Mouse (Mus musculus): ENCODE results near the gene Dtnb. TPM values are rescaled to one million over a fixed set of nuclear protein-coding genes. Genes with fewer than 3 reads are reported as not detected.

Gene Dtnb
- total RNA-seq (2023), result 10 to 100 TPM; 45.0 to 51.8 TPM

GRCm38 (mm10) chr12:3571787-3572580, at the start of gene Dtnb:
Gene Dtnb (plus strand): TSS chr12:3572381.

GRCm38 (mm10) chr12:3805852-3806251, 233.7 kb downstream of the Dtnb start, which contains the start of gene Dnmt3a:
Gene Dnmt3a (plus strand): TSS chr12:3806007.

Other genes with a start within 250 kb of the Dtnb start
- gene Kif3c, start 207.2 kb upstream of the Dtnb start, total RNA-seq (2023), result 10 to 100 TPM; 10.6 to 11.3 TPM
- 10 to 100 TPM; 75.6 to 75.9 TPM for gene Asxl2, start 145.5 kb upstream of the Dtnb start, total RNA-seq (2023)
- gene Dnmt3a, start 233.6 kb downstream of the Dtnb start, total RNA-seq (2023), result 10 to 100 TPM; 63.8 to 65.9 TPM

Measured in B cell, adult 67 days (primary cell).